Mouse (Mus musculus): ENCODE data around the gene Hip1. TPM values are rescaled to one million over a fixed set of nuclear protein-coding genes. Genes with fewer than 3 reads are reported as not detected.
"Not testable (repeated sequence)": the region's sequence is repeated elsewhere in the genome, so short reads cannot be mapped to it uniquely, and the experiment has no call there.

Hip1 gene
- polyA plus RNA-seq, 1 experiment from 2014 or later = 45.0 TPM

DNA sequence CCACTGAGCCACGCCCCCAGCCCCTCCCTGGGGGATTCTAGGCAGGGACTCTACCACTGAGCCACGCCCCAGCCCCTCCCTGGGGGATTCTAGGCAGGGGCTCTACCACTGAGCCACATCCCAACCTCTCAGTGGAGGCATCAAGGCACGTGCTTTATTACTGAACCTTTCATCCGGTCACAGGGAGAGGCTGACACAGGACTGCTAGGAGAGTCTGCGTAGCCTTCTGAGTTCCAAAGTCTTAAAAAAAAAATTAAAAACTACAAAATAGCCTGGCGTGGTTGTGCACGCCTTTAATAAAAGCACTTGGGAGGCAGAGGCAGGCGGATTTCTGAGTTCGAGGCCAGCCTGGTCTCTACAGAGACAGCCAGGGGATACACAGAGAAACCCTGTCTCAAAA lies 175.7 kb downstream of the Hip1 start:
- H3K9me3 ChIP-seq (replicated peaks); H3K27ac ChIP-seq (ENCODE audit: poor library complexity, severe bottlenecking); H3K9ac ChIP-seq; ATAC-seq (ENCODE audit: insufficient number of reproducible peaks, low FRiP score): not testable (repeated sequence)
- Histone ChIP-seq H3K4me2 (peak overlapping the region; percentile 90), H3K4me1 (replicated peaks) (peaks cover 13% of the 10 kb centered on the region), H3K36me3 (peaks cover 27% of the 10 kb centered on the region), H3K27me3 (replicated peaks) (peaks cover 12% of the 10 kb centered on the region; the same call in 1 of the 2 replicates), H3K4me3 (peak overlapping the region; percentile 89)
- WGBS = 53% methylated on average over 9 of the region's 9 CpGs

GRCm38 (mm10) chr5:135368312-135368711 lies 176.6 kb downstream of the Hip1 start:
- ATAC-seq (ENCODE audit: insufficient number of reproducible peaks, low FRiP score) = no peak
- peaks cover 12% of the 10 kb centered on the region; the same call in 1 of the 2 replicates for H3K27me3 ChIP-seq (replicated peaks)
- no peak overlapping the region for H3K4me2 ChIP-seq
- no peak overlapping the region for H3K27ac ChIP-seq (ENCODE audit: poor library complexity, severe bottlenecking)
- H3K9me3 ChIP-seq (replicated peaks) = 0 out of 2 replicates have a peak, but pooled peaks cover under 1% of the 10 kb centered on the region
- H3K4me1 ChIP-seq (replicated peaks) = peaks cover 13% of the 10 kb centered on the region
- H3K4me3 ChIP-seq = no peak overlapping the region
- no peak overlapping the region for H3K9ac ChIP-seq
- H3K36me3 ChIP-seq = peaks cover 18% of the 10 kb centered on the region
- 77% methylated on average over 6 of the region's 6 CpGs for WGBS

DNA sequence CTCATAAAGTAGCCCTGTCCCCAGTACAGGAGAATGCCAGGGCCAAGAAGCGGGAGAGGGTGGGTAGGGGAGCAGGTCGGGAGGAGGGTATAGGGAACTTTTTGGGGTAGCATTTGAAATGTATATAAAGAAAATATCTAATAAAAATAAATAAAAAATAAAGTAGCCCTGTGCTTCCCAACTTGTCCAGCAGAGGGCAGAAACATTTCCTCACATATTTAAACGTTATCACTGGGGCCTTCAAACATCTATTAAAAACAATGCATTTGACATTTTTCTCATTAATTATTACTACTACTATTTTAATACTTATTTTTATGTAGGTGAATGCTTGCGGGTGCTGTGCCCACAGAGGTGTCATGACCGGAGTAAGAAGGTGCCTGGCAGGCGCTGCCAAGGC lies 177.1 kb downstream of the Hip1 start:
- no peak overlapping the region for H3K4me2 ChIP-seq
- WGBS = 48% methylated on average over 6 of the region's 6 CpGs
- ATAC-seq (ENCODE audit: insufficient number of reproducible peaks, low FRiP score) = no peak
- H3K9me3 ChIP-seq (replicated peaks) = no peaks in the 10 kb centered on the region
- no peak overlapping the region for H3K27ac ChIP-seq (ENCODE audit: poor library complexity, severe bottlenecking)
- H3K4me1 ChIP-seq (replicated peaks) = peaks cover 13% of the 10 kb centered on the region
- no peak overlapping the region for H3K4me3 ChIP-seq
- peaks cover 14% of the 10 kb centered on the region for H3K36me3 ChIP-seq
- H3K9ac ChIP-seq = no peak overlapping the region
- peaks cover 12% of the 10 kb centered on the region; the same call in 1 of the 2 replicates for H3K27me3 ChIP-seq (replicated peaks)

DNA sequence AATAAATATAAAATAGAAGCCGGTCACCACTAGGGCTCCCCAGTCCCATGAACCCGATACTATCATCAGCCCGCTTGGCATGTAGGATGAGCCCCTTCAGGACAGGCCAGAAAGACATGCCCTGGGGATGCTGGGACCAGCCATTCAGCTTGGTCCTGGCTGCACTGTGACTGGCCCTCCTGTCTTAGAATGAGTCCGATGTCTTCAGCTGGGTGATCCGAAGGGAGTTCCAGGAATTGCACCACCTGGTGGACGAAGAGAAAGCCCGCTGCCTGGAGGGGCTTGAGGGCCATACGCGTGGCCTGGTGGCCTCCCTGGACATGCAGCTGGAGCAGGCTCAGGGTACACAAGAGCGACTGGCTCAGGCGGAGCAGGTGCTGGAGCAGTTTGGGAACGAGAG lies 181.4 kb downstream of the Hip1 start:
- no peak overlapping the region for H3K27ac ChIP-seq (ENCODE audit: poor library complexity, severe bottlenecking)
- no peak overlapping the region for H3K4me3 ChIP-seq
- no peak overlapping the region for H3K9ac ChIP-seq
- no peak for ATAC-seq (ENCODE audit: insufficient number of reproducible peaks, low FRiP score)
- H3K9me3 ChIP-seq (replicated peaks) = no peaks in the 10 kb centered on the region
- H3K36me3 ChIP-seq = no peaks in the 10 kb centered on the region
- WGBS = 30% methylated on average over 12 of the region's 12 CpGs
- no peak overlapping the region for H3K4me2 ChIP-seq
- peaks cover 12% of the 10 kb centered on the region; the same call in 1 of the 2 replicates for H3K27me3 ChIP-seq (replicated peaks)
- no peaks in the 10 kb centered on the region for H3K4me1 ChIP-seq (replicated peaks)

GRCm38 (mm10) chr5:135362572-135362971 lies 182.3 kb downstream of the Hip1 start:
- Histone ChIP-seq H3K9me3 (replicated peaks) (peaks cover 2% of the 10 kb centered on the region; the same call in 1 of the 2 replicates), H3K9ac (no peak overlapping the region), H3K4me1 (replicated peaks) (no peaks in the 10 kb centered on the region), H3K4me2 (no peak overlapping the region), H3K36me3 (no peaks in the 10 kb centered on the region), H3K4me3 (no peak overlapping the region), H3K27me3 (replicated peaks) (peaks cover 12% of the 10 kb centered on the region; the same call in 1 of the 2 replicates), H3K27ac (ENCODE audit: poor library complexity, severe bottlenecking) (no peak overlapping the region)
- WGBS = 80% methylated on average over 3 of the region's 3 CpGs
- no peak for ATAC-seq (ENCODE audit: insufficient number of reproducible peaks, low FRiP score)

- H3K4me1 ChIP-seq (replicated peaks) = no peaks in the 10 kb centered on the region
- H3K27ac ChIP-seq (ENCODE audit: poor library complexity, severe bottlenecking) = no peak overlapping the region
- no peaks in the 10 kb centered on the region for H3K36me3 ChIP-seq
- WGBS = 70% methylated on average over 2 of the region's 2 CpGs
- ATAC-seq (ENCODE audit: insufficient number of reproducible peaks, low FRiP score) = no peak
- H3K27me3 ChIP-seq (replicated peaks) = no peaks in the 10 kb centered on the region
- no peak overlapping the region for H3K4me3 ChIP-seq
- no peak overlapping the region for H3K4me2 ChIP-seq
- peaks cover 3% of the 10 kb centered on the region; the same call in 1 of the 2 replicates for H3K9me3 ChIP-seq (replicated peaks)
- H3K9ac ChIP-seq = no peak overlapping the region
Measured at GRCm38 (mm10) chr5:135359772-135360171, 185.1 kb downstream of the Hip1 start.

DNA sequence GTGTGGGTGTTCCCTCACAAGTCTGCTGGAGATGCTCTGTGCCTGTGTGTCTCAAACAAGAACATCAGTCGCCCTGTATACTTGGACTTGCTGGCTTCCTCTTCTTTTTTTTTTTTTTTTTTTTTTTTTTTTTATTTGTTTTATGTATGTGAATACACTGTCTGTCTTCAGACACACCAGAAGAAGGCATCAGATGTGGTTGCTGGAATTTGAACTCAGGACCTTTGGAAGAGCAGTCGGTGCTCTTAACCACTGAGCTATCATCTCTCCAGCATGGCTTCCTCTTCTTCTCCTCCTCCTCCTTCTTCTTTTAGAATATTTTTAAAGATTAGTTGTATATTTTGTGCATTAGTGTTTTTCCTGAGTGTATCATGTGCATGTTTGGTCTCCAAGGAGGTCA lies 187.4 kb downstream of the Hip1 start:
- H3K4me3 ChIP-seq = no peak overlapping the region
- H3K36me3 ChIP-seq = no peaks in the 10 kb centered on the region
- no peak overlapping the region for H3K9ac ChIP-seq
- H3K4me1 ChIP-seq (replicated peaks) = no peaks in the 10 kb centered on the region
- 69% methylated on average over 2 of the region's 2 CpGs for WGBS
- H3K9me3 ChIP-seq (replicated peaks) = peaks cover 3% of the 10 kb centered on the region; the same call in 1 of the 2 replicates
- H3K27ac ChIP-seq (ENCODE audit: poor library complexity, severe bottlenecking) = no peak overlapping the region
- ATAC-seq (ENCODE audit: insufficient number of reproducible peaks, low FRiP score) = 0 out of 2 replicates have a peak, but pooled peaks have one; percentile 72
- H3K27me3 ChIP-seq (replicated peaks) = peaks cover 19% of the 10 kb centered on the region
- H3K4me2 ChIP-seq = no peak overlapping the region

Small RNA genes lying within 50 kb of the gene (microRNA-seq; reads per million reads assigned to microRNA genes)
- 1.7 reads per million for gene Mir7033

Other genes with a start within 250 kb of the Hip1 start
- 0.22 TPM in 1 of 2 replicates, not detected in the other for gene Fkbp6, start 195.1 kb downstream of the Hip1 start, polyA plus RNA-seq (2016; fragmentation: Nextera tagmentation; extraction: Ambion mirVana)
- gene Trim50, start 191.8 kb downstream of the Hip1 start, polyA plus RNA-seq (2016; fragmentation: Nextera tagmentation; extraction: Ambion mirVana) = not detected in 2 replicates
- 17.4 and 18.1 TPM in 2 replicates for gene Nsun5, start 175.2 kb downstream of the Hip1 start, polyA plus RNA-seq (2016; fragmentation: Nextera tagmentation; extraction: Ambion mirVana)
- 14.7 and 16.5 TPM in 2 replicates for gene Pom121, start 150.6 kb downstream of the Hip1 start, polyA plus RNA-seq (2016; fragmentation: Nextera tagmentation; extraction: Ambion mirVana)
- gene Ccl26, start 18.4 kb upstream of the Hip1 start, polyA plus RNA-seq (2016; fragmentation: Nextera tagmentation; extraction: Ambion mirVana) = not detected in 2 replicates
- gene Ccl24, start 27.9 kb upstream of the Hip1 start, polyA plus RNA-seq (2016; fragmentation: Nextera tagmentation; extraction: Ambion mirVana) = 0.56 and 0.73 TPM in 2 replicates
- 39.2 and 45.6 TPM in 2 replicates for gene Rhbdd2, start 87.5 kb upstream of the Hip1 start, polyA plus RNA-seq (2016; fragmentation: Nextera tagmentation; extraction: Ambion mirVana)
- gene Por, start 124.9 kb upstream of the Hip1 start, polyA plus RNA-seq (2016; fragmentation: Nextera tagmentation; extraction: Ambion mirVana) = 50.6 and 54.0 TPM in 2 replicates
- 34.5 and 35.8 TPM in 2 replicates for gene Tmem120a, start 199.3 kb upstream of the Hip1 start, polyA plus RNA-seq (2016; fragmentation: Nextera tagmentation; extraction: Ambion mirVana)
- gene Styxl1, start 233.3 kb upstream of the Hip1 start, polyA plus RNA-seq (2016; fragmentation: Nextera tagmentation; extraction: Ambion mirVana) = not detected in 2 replicates
- 950 TPM in 2 replicates for gene Mdh2, start 233.4 kb upstream of the Hip1 start, polyA plus RNA-seq (2016; fragmentation: Nextera tagmentation; extraction: Ambion mirVana)